Mouse (Mus musculus) liver, embryonic 14.5 days (tissue): ENCODE data around the gene Klhdc8b.

ENCODE experiments used
- CTCF ChIP-seq: IDR thresholded peaks from 2 replicates; pipeline ENCODE4 v1.5.1; 2016; ENCODE audit warnings: antibody characterized with exemption, low read depth, control low read depth
- EP300 ChIP-seq: IDR thresholded peaks from 2 replicates; pipeline ENCODE4 v1.6.1; 2016; ENCODE audit warnings: antibody characterized with exemption, low read depth

- TF ChIP-seq CTCF (no peak), EP300 (no peak)
Measured at GRCm38 (mm10) chr9:108469430-108469829, 8.0 kb upstream of the Klhdc8b start.
